Mouse (Mus musculus): ENCODE results near the gene Csrp1. TPM values are rescaled to one million over a fixed set of nuclear protein-coding genes. Genes with fewer than 3 reads are reported as not detected.

The Csrp1 gene
- total and polyA plus RNA-seq, 3 experiments = 44.4 to 73.0 TPM; not detected in 1

GRCm38 (mm10) chr1:135708369-135708768, 11.5 kb upstream of the Csrp1 start (continued):
- no peak for TF ChIP-seq CTCF (IDR thresholded peaks at IDR 0.05 in 2 of 3, conservative IDR thresholded peaks at IDR 0.05 in 1 of 3; ENCODE audit: control insufficient read depth in 1 of 3, insufficient read depth in 1 of 3, low read depth in 2 of 3, low read length in 3 of 3, poor library complexity in 1 of 3, severe bottlenecking in 1 of 3)

GRCm38 (mm10) chr1:135711126-135711525, 8.7 kb upstream of the Csrp1 start:
- peaks cover 0 to 22% of the 10 kb centered on the region in 2 experiments; a peak in 3 of 4 replicates for H3K4me1 ChIP-seq (ENCODE audit: control insufficient read depth in 1 of 2, insufficient read depth in 2 of 2, low read length in 2 of 2)
- TF ChIP-seq TBP (IDR thresholded peaks at IDR 0.05; ENCODE audit: low read depth, low read length) (no peak), USF2 (IDR thresholded peaks at IDR 0.05; ENCODE audit: borderline replicate concordance in 1 of 2, insufficient read depth in 1 of 2, low read depth in 1 of 2, low read length in 2 of 2) (no peak), USF1 (IDR thresholded peaks at IDR 0.05; ENCODE audit: low read depth, low read length) (no peak), ETS1 (IDR thresholded peaks at IDR 0.05; ENCODE audit: low read depth, low read length) (no peak), GABPA (IDR thresholded peaks at IDR 0.05; ENCODE audit: low read depth, low read length) (no peak), MAFK (IDR thresholded peaks at IDR 0.05; ENCODE audit: borderline replicate concordance, low read depth, low read length) (no peak), POLR2A (IDR thresholded peaks at IDR 0.05; ENCODE audit: control insufficient read depth in 1 of 2, insufficient read depth in 1 of 2, low read depth in 1 of 2, low read length in 2 of 2, poor library complexity in 1 of 2) (no peak), MYB (IDR thresholded peaks at IDR 0.05; ENCODE audit: low read depth, low read length) (no peak), MYC (IDR thresholded peaks at IDR 0.05; ENCODE audit: low read depth, low read length) (no peak), GATA1 (IDR thresholded peaks at IDR 0.05; ENCODE audit: low read depth, low read length) (no peak), SIN3A (IDR thresholded peaks at IDR 0.05; ENCODE audit: low read length) (no peak), JUND (IDR thresholded peaks at IDR 0.05; ENCODE audit: low read depth, low read length) (no peak), ELF1 (IDR thresholded peaks at IDR 0.05; ENCODE audit: low read depth, low read length) (no peak)
- H3K9me3 ChIP-seq (replicated peaks; ENCODE audit: insufficient read depth, low read length) = no peaks in the 10 kb centered on the region
- H3K79me2 ChIP-seq (ENCODE audit: control insufficient read depth, insufficient read depth, low read length, poor library complexity) = no peaks in the 10 kb centered on the region
- no peaks in the 10 kb centered on the region for H3K27me3 ChIP-seq (ENCODE audit: control insufficient read depth in 1 of 2, insufficient read depth in 2 of 2, low read length in 2 of 2)
- H3K36me3 ChIP-seq (ENCODE audit: control insufficient read depth in 1 of 2, insufficient read depth in 2 of 2, low read length in 2 of 2) = peaks cover 0 to 14% of the 10 kb centered on the region in 2 experiments; a peak in 2 of 4 replicates
- H3K27ac ChIP-seq (ENCODE audit: control insufficient read depth, low read depth, low read length) = no peak overlapping the region
- H3K9ac ChIP-seq (ENCODE audit: control insufficient read depth, low read depth, low read length, poor library complexity, severe bottlenecking) = no peak overlapping the region
- H3K4me3 ChIP-seq (ENCODE audit: control insufficient read depth in 1 of 2, insufficient read depth in 1 of 2, low read depth in 2 of 2, low read length in 2 of 2) = no peak overlapping the region
- DNase-seq (ENCODE audit: low read depth, low spot score) = no peak

- H3K4me3 ChIP-seq (ENCODE audit: control insufficient read depth in 1 of 2, insufficient read depth in 1 of 2, low read depth in 2 of 2, low read length in 2 of 2) = peak overlapping the region; percentile 3 to 30
- peaks cover 0 to 19% of the 10 kb centered on the region in 2 experiments; a peak in 3 of 4 replicates for H3K4me1 ChIP-seq (ENCODE audit: control insufficient read depth in 1 of 2, insufficient read depth in 2 of 2, low read length in 2 of 2)
- peak; percentile 62 for DNase-seq (ENCODE audit: low read depth, low spot score)
- TF ChIP-seq CHD1 (IDR thresholded peaks at IDR 0.05; ENCODE audit: low read depth, low read length) (no peak), TCF12 (IDR thresholded peaks at IDR 0.05; ENCODE audit: low read depth, low read length) (0 out of 2 replicates have a peak, but pooled peaks have one; percentile 31), CTCF (IDR thresholded peaks at IDR 0.05 in 2 of 3, conservative IDR thresholded peaks at IDR 0.05 in 1 of 3; ENCODE audit: control insufficient read depth in 1 of 3, insufficient read depth in 1 of 3, low read depth in 2 of 3, low read length in 3 of 3, poor library complexity in 1 of 3, severe bottlenecking in 1 of 3) (no peak), MAFK (IDR thresholded peaks at IDR 0.05; ENCODE audit: borderline replicate concordance, low read depth, low read length) (no peak), GABPA (IDR thresholded peaks at IDR 0.05; ENCODE audit: low read depth, low read length) (no peak), USF1 (IDR thresholded peaks at IDR 0.05; ENCODE audit: low read depth, low read length) (no peak), POLR2A (IDR thresholded peaks at IDR 0.05; ENCODE audit: control insufficient read depth in 1 of 2, insufficient read depth in 1 of 2, low read depth in 1 of 2, low read length in 2 of 2, poor library complexity in 1 of 2) (no peak), KAT2A (conservative IDR thresholded peaks at IDR 0.05; ENCODE audit: low read depth, low read length) (no peak), CHD2 (IDR thresholded peaks at IDR 0.05; ENCODE audit: low read length) (no peak), ZNF384 (IDR thresholded peaks at IDR 0.05; ENCODE audit: low read depth, low read length) (no peak), E2F4 (IDR thresholded peaks at IDR 0.05; ENCODE audit: borderline replicate concordance, low read depth, low read length) (no peak), HCFC1 (IDR thresholded peaks at IDR 0.05; ENCODE audit: low read depth, low read length) (no peak), JUND (IDR thresholded peaks at IDR 0.05; ENCODE audit: low read depth, low read length) (no peak), BHLHE40 (IDR thresholded peaks at IDR 0.05; ENCODE audit: borderline replicate concordance, low read depth, low read length) (no peak; the same call in 1 of the 2 replicates), GATA1 (IDR thresholded peaks at IDR 0.05; ENCODE audit: low read depth, low read length) (0 out of 2 replicates have a peak, but pooled peaks have one; percentile 34), ZMIZ1 (IDR thresholded peaks at IDR 0.05; ENCODE audit: low read depth, low read length) (no peak), TBP (IDR thresholded peaks at IDR 0.05; ENCODE audit: low read depth, low read length) (no peak), POLR2AphosphoS5 (IDR thresholded peaks at IDR 0.05; ENCODE audit: borderline replicate concordance, low read depth, low read length) (no peak), MEF2A (IDR thresholded peaks at IDR 0.05; ENCODE audit: extremely low read depth, insufficient replicate concordance, low read depth, low read length, poor library complexity, severe bottlenecking) (no peak)
Observed at GRCm38 (mm10) chr1:135714028-135714815, 5.6 kb upstream of the Csrp1 start.

More at GRCm38 (mm10) chr1:135714028-135714815, 5.6 kb upstream of the Csrp1 start:
- H3K27me3 ChIP-seq (ENCODE audit: control insufficient read depth in 1 of 2, insufficient read depth in 2 of 2, low read length in 2 of 2) = no peaks in the 10 kb centered on the region
- H3K27ac ChIP-seq (ENCODE audit: control insufficient read depth, low read depth, low read length) = peak overlapping the region; percentile 91
- peaks cover 0 to 14% of the 10 kb centered on the region in 2 experiments; a peak in 2 of 4 replicates for H3K36me3 ChIP-seq (ENCODE audit: control insufficient read depth in 1 of 2, insufficient read depth in 2 of 2, low read length in 2 of 2)
- no peaks in the 10 kb centered on the region for H3K9me3 ChIP-seq (replicated peaks; ENCODE audit: insufficient read depth, low read length)
- peak overlapping the region; percentile 62 for H3K9ac ChIP-seq (ENCODE audit: control insufficient read depth, low read depth, low read length, poor library complexity, severe bottlenecking)
- no peaks in the 10 kb centered on the region for H3K79me2 ChIP-seq (ENCODE audit: control insufficient read depth, insufficient read depth, low read length, poor library complexity)

Data from MEL (cell line).